21 mouse cellular contexts compared by ENCODE assay signal in genomic region chr17:35039121-35039873, GRCm38 (mm10). TPM values are rescaled to one million over a fixed set of nuclear protein-coding genes. Genes with fewer than 3 reads are reported as not detected.
DNase-seq lines count a peak whose midpoint lies in the region; TF ChIP-seq lines count a peak whose summit lies in the region.
"Had no signal": no experiment of that assay in that cellular context is flagged by ENCODE, and none has a peak within 500 bp of the region (broad histone marks: within the 10 kb centered on the region; RNA-seq: fewer than 3 reads in every experiment).

No protein-coding gene starts in this region.

- TF ChIP-seq CTCF in layer of hippocampus, adult 2 months (conservative IDR thresholded peaks at IDR 0.05), result no peak
- TF ChIP-seq CTCF in embryonic fibroblast, embryonic 13.5 days (IDR thresholded peaks at IDR 0.05; ENCODE audit: borderline replicate concordance, insufficient read depth, low read length), result no peak

- DNase-seq in layer of hippocampus, adult 2 months (ENCODE audit: low spot score in 2 of 2), result peak in 1 of 2 experiments; percentile 73
- no peak for DNase-seq in layer of hippocampus, adult 9-10 months (ENCODE audit: low spot score)
- DNase-seq in 3134 (ENCODE audit: extremely low read depth, insufficient read length, low spot score) (peak; percentile 35), 3T3-L1 (ENCODE audit: low read depth, low spot score) (peak; percentile 91)
- no peak for DNase-seq in cerebellum, postnatal 25 days
- no peak for DNase-seq in kidney, adult 9 months
- DNase-seq: adrenal gland, adult 2 months; cerebellum, adult 9-10 months; gastrocnemius, postnatal 14 days; heart, adult 2 months; heart, postnatal 4 days; left cerebral cortex, postnatal 4 days; lung, adult 2 months; lung, postnatal 36 days; thymus, postnatal 14 days had no signal

- TF ChIP-seq POLR2A in embryonic fibroblast, embryonic 13.5 days (IDR thresholded peaks at IDR 0.05; ENCODE audit: low read depth, low read length), result peak; percentile 28; the same call in 1 of the 2 replicates

- H3K4me3 ChIP-seq in layer of hippocampus, adult 2 months, result no peak overlapping the region
- H3K4me3 ChIP-seq in embryonic fibroblast, embryonic 13.5 days (ENCODE audit: insufficient read depth, low read length), result no peak overlapping the region
- H3K4me3 ChIP-seq: embryonic facial prominence, embryonic 12.5 days; forebrain, embryonic 15.5 days; heart, adult 2 months; heart, embryonic 15.5 days had no signal

- H3K27ac ChIP-seq in layer of hippocampus, adult 2 months, result peak overlapping the region; percentile 72; the same call in 1 of the 2 replicates
- peak overlapping the region; percentile 75 for H3K27ac ChIP-seq in embryonic fibroblast, embryonic 13.5 days (ENCODE audit: insufficient read depth, low read length)
- H3K27ac ChIP-seq: embryonic facial prominence, embryonic 12.5 days; forebrain, embryonic 15.5 days; heart, adult 2 months; heart, embryonic 15.5 days; kidney, postnatal 0 days had no signal

- H3K4me1 ChIP-seq in embryonic fibroblast, embryonic 13.5 days (ENCODE audit: control insufficient read depth, insufficient read depth, low read length), result peaks cover 17% of the 10 kb centered on the region
- H3K4me1 ChIP-seq: embryonic facial prominence, embryonic 12.5 days; forebrain, embryonic 15.5 days; heart, embryonic 15.5 days had no signal

RNA-seq across cellular contexts. Expression of gene Msh5, which starts 7.2 kb away (rescaled TPM):
- 1 to 10 TPM in 1 of 2 experiments, under 1 TPM in 1; 0.26 to 1.1 TPM for total RNA-seq in layer of hippocampus, adult 2 months (2021)
- 1.2 and 2.8 TPM in 2 replicates for polyA plus RNA-seq in embryonic fibroblast, embryonic 13.5 days (2011; ENCODE audit: insufficient read length, low read depth, missing spikeins)

RNA-seq across cellular contexts. Expression of gene Clic1, which starts 10.5 kb away (rescaled TPM):
- 1 to 10 TPM; 9.2 to 9.6 TPM for total RNA-seq in layer of hippocampus, adult 2 months (2021)
- 266 and 360 TPM in 2 replicates for polyA plus RNA-seq in embryonic fibroblast, embryonic 13.5 days (2011; ENCODE audit: insufficient read length, low read depth, missing spikeins)

RNA-seq across cellular contexts. Expression of gene Sapcd1, which starts 11.5 kb away (rescaled TPM):
- under 1 TPM in 1 of 2 experiments, not detected in 1; 0.67 TPM for total RNA-seq in layer of hippocampus, adult 2 months (2021)
- not detected in 2 replicates for polyA plus RNA-seq in embryonic fibroblast, embryonic 13.5 days (2011; ENCODE audit: insufficient read length, low read depth, missing spikeins)
- total RNA-seq: heart, adult 2 months; liver, adult 2 months had no signal

RNA-seq across cellular contexts. Expression of gene Ddah2, which starts 19.5 kb away (rescaled TPM):
- total RNA-seq in layer of hippocampus, adult 2 months (2021), result 10 to 100 TPM; 13.7 to 15.8 TPM
- 46.4 and 52.8 TPM in 2 replicates for polyA plus RNA-seq in embryonic fibroblast, embryonic 13.5 days (2011; ENCODE audit: insufficient read length, low read depth, missing spikeins)

RNA-seq across cellular contexts. Expression of gene Vwa7, which starts 22.9 kb away (rescaled TPM):
- total RNA-seq in layer of hippocampus, adult 2 months (2021), result under 1 TPM; 0.20 to 0.26 TPM
- polyA plus RNA-seq in embryonic fibroblast, embryonic 13.5 days (2011; ENCODE audit: insufficient read length, low read depth, missing spikeins), result 0.12 and 0.26 TPM in 2 replicates

Comparison
In these comparisons a context has a peak if more than half of its experiments do, and no peak if none do; other contexts are left out.
1. DNase-seq: peak in 3134 (single experiment) and 3T3-L1 (single experiment); none in layer of hippocampus, adult 9-10 months (single experiment), cerebellum, postnatal 25 days (0 of 2) and kidney, adult 9 months (single experiment).